Mouse (Mus musculus) forebrain, embryonic 16.5 days (tissue): ENCODE measurements at regions not wholly inside any gene's neighbourhood (a gene's known extent, or its start where the extent isn't known, plus 50 kb on each side); places are given as distances from the start of the nearest gene placed in this dataset.

Experiments
- ATAC-seq: fragments of 200-750 bp; cut with Nextera tagmentation; 2 replicates; pipeline ENCODE4 v1.8.0; 2017; ENCODE audit warnings: mild to moderate bottlenecking, moderate library complexity
- H3K27ac ChIP-seq: fragments of 300-500 bp; sonication (generic); 2 replicates; pipeline ENCODE4 v1.5.1; 2014; ENCODE audit warnings: low read length, control low read depth
- H3K27me3 ChIP-seq: fragments of 300-500 bp; sonication (generic); replicated peaks from 2 replicates; pipeline ENCODE4 v1.6.1; 2014; ENCODE audit warnings: low read length; ENCODE audit not compliant: control insufficient read depth, insufficient read depth
- H3K36me3 ChIP-seq: fragments of 300-500 bp; sonication (generic); 2 replicates; pipeline ENCODE4 v1.6.1; 2014; ENCODE audit not compliant: control insufficient read depth, insufficient read depth
- H3K4me1 ChIP-seq: fragments of 300-500 bp; sonication (generic); replicated peaks from 2 replicates; pipeline ENCODE4 v1.6.1; 2014; ENCODE audit warnings: low read length; ENCODE audit not compliant: control insufficient read depth, insufficient read depth
- H3K4me2 ChIP-seq: fragments of 300-500 bp; sonication (generic); 2 replicates; pipeline ENCODE4 v1.6.1; 2014; ENCODE audit warnings: mild to moderate bottlenecking, low read length, control low read depth
- H3K4me3 ChIP-seq: fragments of 300-500 bp; sonication (generic); replicated peaks from 2 replicates; pipeline ENCODE4 v1.5.1; 2014; ENCODE audit warnings: mild to moderate bottlenecking, low read length, control low read depth
- H3K9ac ChIP-seq: fragments of 300-500 bp; sonication (generic); replicated peaks from 2 replicates; pipeline ENCODE4 v1.6.1; 2014; ENCODE audit warnings: low read depth, low read length, control low read depth
- H3K9me3 ChIP-seq: fragments of 300-500 bp; sonication (generic); 2 replicates; pipeline ENCODE4 v1.6.1; 2016; ENCODE audit warnings: low read length; ENCODE audit not compliant: control insufficient read depth
- WGBS: fragments of 180-500 bp; shearing (Covaris S2); extraction: QIAGEN DNeasy Blood & Tissue Kit; methylation state at CpG from one replicate; pipeline ENCODE4 v1.1.7; 2014; 5-methylcytosine and 5-hydroxymethylcytosine counted together

DNA sequence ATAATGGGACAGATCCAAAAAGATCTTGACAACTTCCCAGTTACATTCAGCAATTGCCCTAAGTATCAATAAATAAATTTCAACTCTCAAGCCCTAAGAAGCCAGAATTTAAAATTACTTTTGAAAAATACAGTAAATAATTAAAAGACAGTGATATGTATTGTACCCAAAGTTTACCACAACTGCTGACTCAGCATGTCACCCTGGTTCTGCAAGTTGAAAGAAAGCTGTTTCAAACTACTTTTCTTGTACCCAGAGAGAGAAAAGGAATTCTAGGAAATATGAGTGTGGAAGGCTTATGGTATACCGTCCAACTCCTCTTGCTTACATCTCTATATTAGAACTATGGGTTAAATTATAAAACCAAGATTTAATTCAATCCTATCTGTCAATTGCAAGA lies 248.9 kb upstream of the Slc7a11 start:
- no peaks in the 10 kb centered on the region for H3K36me3 ChIP-seq
- H3K4me3 ChIP-seq = no peak overlapping the region
- no peaks in the 10 kb centered on the region for H3K27me3 ChIP-seq
- ATAC-seq = no peak
- H3K9ac ChIP-seq = no peak overlapping the region
- H3K27ac ChIP-seq = no peak overlapping the region
- WGBS = 94% methylated on average over 1 of the region's 1 CpGs
- no peaks in the 10 kb centered on the region for H3K9me3 ChIP-seq
- peaks cover 11% of the 10 kb centered on the region; the same call in 1 of the 2 replicates for H3K4me1 ChIP-seq
- H3K4me2 ChIP-seq = no peak overlapping the region

DNA sequence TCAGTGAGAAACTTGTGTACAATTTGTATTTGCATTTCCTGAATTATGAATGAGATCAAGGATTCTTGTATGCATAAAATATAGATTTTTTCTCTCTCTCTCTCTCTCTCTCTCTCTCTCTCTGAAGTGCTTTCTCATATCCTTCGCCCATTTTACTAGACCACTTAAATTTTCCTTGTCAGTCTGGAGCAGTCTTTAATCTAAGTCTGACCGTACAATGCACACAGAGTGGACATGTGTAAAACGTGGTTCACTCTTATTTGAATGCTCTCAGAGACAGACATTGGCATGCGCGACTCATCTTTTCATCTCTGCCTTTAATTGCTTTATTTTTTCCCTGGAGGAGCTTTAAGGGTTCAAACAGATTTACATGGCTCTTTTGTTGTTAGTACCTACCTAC lies 247.3 kb upstream of the Slc7a11 start:
- 71% methylated on average over 5 of the region's 5 CpGs for WGBS
- no peaks in the 10 kb centered on the region for H3K36me3 ChIP-seq
- H3K4me2 ChIP-seq = no peak overlapping the region
- H3K4me3 ChIP-seq = no peak overlapping the region
- no peak for ATAC-seq
- peaks cover 11% of the 10 kb centered on the region; the same call in 1 of the 2 replicates for H3K4me1 ChIP-seq
- H3K27ac ChIP-seq = no peak overlapping the region
- H3K27me3 ChIP-seq = no peaks in the 10 kb centered on the region
- H3K9ac ChIP-seq = no peak overlapping the region
- no peaks in the 10 kb centered on the region for H3K9me3 ChIP-seq

- no peak for ATAC-seq
- H3K4me2 ChIP-seq = no peak overlapping the region
Observed at GRCm38 (mm10) chr3:50689375-50689774, 246.0 kb upstream of the Slc7a11 start.

DNA sequence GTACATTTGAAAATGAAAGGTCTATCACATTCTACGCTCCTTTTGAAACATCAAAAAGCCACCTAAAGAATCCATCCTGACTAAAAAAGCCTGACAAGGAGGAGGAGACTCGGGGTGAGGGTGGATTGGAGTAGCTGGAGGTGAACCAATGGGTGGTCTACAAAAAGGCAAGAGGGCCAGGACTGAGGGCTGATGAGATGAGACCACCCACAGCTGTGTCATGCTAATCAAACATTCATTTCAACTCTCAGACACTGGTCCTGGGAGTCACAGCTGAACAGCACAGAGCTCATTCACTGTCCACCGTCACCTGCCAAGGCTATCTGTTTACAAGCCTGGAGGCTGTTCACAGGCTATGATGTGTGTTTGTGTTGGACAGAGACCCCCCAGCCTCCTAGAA lies 244.3 kb upstream of the Slc7a11 start:
- WGBS = 76% methylated on average over 3 of the region's 3 CpGs
- no peak for ATAC-seq
- H3K4me1 ChIP-seq = no peaks in the 10 kb centered on the region

More at GRCm38 (mm10) chr3:50689375-50689774, 246.0 kb upstream of the Slc7a11 start:
- Histone ChIP-seq H3K27me3 (no peaks in the 10 kb centered on the region), H3K9me3 (no peaks in the 10 kb centered on the region), H3K36me3 (no peaks in the 10 kb centered on the region), H3K27ac (no peak overlapping the region), H3K4me3 (no peak overlapping the region), H3K4me1 (peaks cover under 1% of the 10 kb centered on the region; the same call in 1 of the 2 replicates), H3K9ac (no peak overlapping the region)
- 85% methylated on average over 5 of the region's 5 CpGs for WGBS

DNA sequence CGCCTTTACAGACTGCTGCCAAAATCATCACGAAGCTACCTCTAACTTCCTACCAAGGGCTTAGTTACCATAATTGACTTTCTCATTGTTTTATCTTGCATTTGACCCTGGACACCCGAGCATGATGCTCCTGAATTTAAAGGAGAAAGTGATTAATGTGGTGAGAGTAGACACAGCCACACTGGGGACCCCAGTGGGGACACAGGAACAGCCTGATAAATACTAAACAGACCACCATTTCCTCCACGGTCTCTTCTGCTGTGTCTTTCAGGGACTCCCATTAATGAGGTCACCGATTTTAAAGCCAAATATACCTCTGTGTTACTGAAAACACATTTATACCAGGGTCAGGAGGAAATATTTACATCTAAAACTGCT lies 235.2 kb upstream of the Slc7a11 start:
- no peaks in the 10 kb centered on the region for H3K36me3 ChIP-seq
- no peaks in the 10 kb centered on the region for H3K27me3 ChIP-seq
- no peaks in the 10 kb centered on the region for H3K9me3 ChIP-seq
- 51% methylated on average over 5 of the region's 5 CpGs for WGBS
- no peak for ATAC-seq
- no peak overlapping the region for H3K4me3 ChIP-seq
- peaks cover 10% of the 10 kb centered on the region for H3K4me1 ChIP-seq
- no peak overlapping the region for H3K27ac ChIP-seq
- H3K9ac ChIP-seq = no peak overlapping the region
- H3K4me2 ChIP-seq = no peak overlapping the region

More for the DNA sequence above, 244.3 kb upstream of the Slc7a11 start:
- no peaks in the 10 kb centered on the region for H3K36me3 ChIP-seq
- H3K27ac ChIP-seq = no peak overlapping the region
- no peak overlapping the region for H3K4me3 ChIP-seq
- H3K9me3 ChIP-seq = no peaks in the 10 kb centered on the region
- no peak overlapping the region for H3K9ac ChIP-seq
- no peak overlapping the region for H3K4me2 ChIP-seq
- no peaks in the 10 kb centered on the region for H3K27me3 ChIP-seq

- Histone ChIP-seq H3K27ac (no peak overlapping the region; the same call in 1 of the 2 replicates), H3K4me1 (peaks cover 10% of the 10 kb centered on the region), H3K27me3 (no peaks in the 10 kb centered on the region), H3K9ac (0 out of 2 replicates have a peak overlapping the region, but pooled peaks have one; percentile 17), H3K9me3 (no peaks in the 10 kb centered on the region), H3K36me3 (no peaks in the 10 kb centered on the region), H3K4me2 (no peak overlapping the region), H3K4me3 (no peak overlapping the region)
- ATAC-seq = peak; percentile 76
- 35% methylated on average over 13 of the region's 13 CpGs for WGBS
Observed at GRCm38 (mm10) chr3:50677953-50678610, 234.7 kb upstream of the Slc7a11 start.

- Histone ChIP-seq H3K9ac (no peak overlapping the region), H3K4me3 (no peak overlapping the region), H3K36me3 (no peaks in the 10 kb centered on the region), H3K27me3 (no peaks in the 10 kb centered on the region), H3K4me1 (peaks cover 10% of the 10 kb centered on the region), H3K4me2 (no peak overlapping the region), H3K9me3 (no peaks in the 10 kb centered on the region), H3K27ac (no peak overlapping the region)
- WGBS = 82% methylated on average over 1 of the region's 1 CpGs
- ATAC-seq = no peak
Observed at GRCm38 (mm10) chr3:50675769-50676168, 232.4 kb upstream of the Slc7a11 start.

- WGBS = 89% methylated on average over 4 of the region's 4 CpGs
- H3K4me1 ChIP-seq = peaks cover 10% of the 10 kb centered on the region
Observed at GRCm38 (mm10) chr3:50674860-50675566, 231.6 kb upstream of the Slc7a11 start.

DNA sequence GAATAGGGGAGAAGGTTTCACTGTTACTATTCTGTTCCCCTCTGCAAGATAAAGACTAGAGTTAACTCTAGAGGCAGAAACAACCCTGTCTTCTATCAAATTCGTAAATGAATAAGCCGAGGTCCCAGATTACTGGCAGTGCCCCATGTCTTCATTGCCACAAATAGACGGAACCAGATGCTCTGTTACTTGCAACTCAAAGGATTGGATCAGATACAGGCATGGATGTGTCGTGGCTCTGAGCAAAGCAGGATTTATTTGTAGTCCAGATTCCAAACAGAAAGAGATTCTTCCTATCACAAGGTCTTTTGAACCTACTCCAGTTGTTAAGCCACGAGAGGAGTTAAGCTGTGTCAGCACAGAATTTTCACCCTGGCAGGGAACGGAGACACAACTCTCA lies 221.9 kb upstream of the Slc7a11 start:
- H3K4me3 ChIP-seq = no peak overlapping the region
- no peak overlapping the region for H3K27ac ChIP-seq
- no peak overlapping the region for H3K4me2 ChIP-seq
- H3K4me1 ChIP-seq = no peaks in the 10 kb centered on the region; the same call in 1 of the 2 replicates
- no peak for ATAC-seq
- H3K27me3 ChIP-seq = no peaks in the 10 kb centered on the region
- H3K36me3 ChIP-seq = no peaks in the 10 kb centered on the region
- H3K9me3 ChIP-seq = no peaks in the 10 kb centered on the region
- H3K9ac ChIP-seq = no peak overlapping the region
- 61% methylated on average over 6 of the region's 6 CpGs for WGBS

More at GRCm38 (mm10) chr3:50674860-50675566, 231.6 kb upstream of the Slc7a11 start:
- Histone ChIP-seq H3K4me2 (no peak overlapping the region), H3K9ac (no peak overlapping the region), H3K27me3 (no peaks in the 10 kb centered on the region), H3K4me3 (no peak overlapping the region), H3K9me3 (no peaks in the 10 kb centered on the region), H3K36me3 (no peaks in the 10 kb centered on the region), H3K27ac (no peak overlapping the region)
- no peak for ATAC-seq
